Mouse (Mus musculus): ENCODE results near the gene Sh2b2.

DNA sequence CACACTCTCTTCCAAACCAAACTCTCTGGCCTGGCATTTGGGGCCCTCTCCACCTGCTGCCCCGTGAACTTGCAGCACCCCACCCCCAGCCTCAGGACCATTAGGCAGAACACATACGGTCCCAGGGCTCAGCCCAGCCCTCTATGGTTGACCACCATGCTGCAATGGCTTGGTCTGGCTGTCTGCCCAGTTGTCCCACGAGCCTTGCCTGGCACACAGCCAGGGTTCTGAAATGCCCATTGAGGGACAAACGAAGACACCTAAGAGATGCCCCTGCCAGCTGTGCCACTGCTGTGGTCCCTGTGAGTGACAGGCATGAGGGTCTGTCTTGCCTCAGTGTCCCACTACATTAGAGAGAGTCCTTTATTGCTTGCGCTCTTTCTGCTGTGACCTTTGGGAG lies 30.4 kb downstream of the Sh2b2 start:
- TF ChIP-seq USF1 (IDR thresholded peaks at IDR 0.05; ENCODE audit: low read depth) (no peak), POLR2A (IDR thresholded peaks at IDR 0.05; ENCODE audit: insufficient read length, low read depth) (no peak), TCF12 (IDR thresholded peaks at IDR 0.05; ENCODE audit: insufficient read depth, poor library complexity, severe bottlenecking) (no peak), TCF3 (IDR thresholded peaks at IDR 0.05; ENCODE audit: insufficient read length, low read depth) (no peak), MYOD1 (IDR thresholded peaks at IDR 0.05; ENCODE audit: control insufficient read depth in 1 of 3, insufficient read length in 2 of 3, low read depth in 2 of 3) (peak in 1 of 3 experiments; percentile 2), E2F4 (IDR thresholded peaks at IDR 0.05; ENCODE audit: insufficient read depth) (no peak), MYOG (IDR thresholded peaks at IDR 0.05; ENCODE audit: control insufficient read depth in 1 of 3, insufficient read depth in 1 of 3, insufficient read length in 2 of 3, low read depth in 2 of 3) (peak in 1 of 3 experiments; percentile 39), MAX (IDR thresholded peaks at IDR 0.05; ENCODE audit: low read depth) (no peak), CEBPB (IDR thresholded peaks at IDR 0.05; ENCODE audit: insufficient read depth, poor library complexity, severe bottlenecking) (no peak)

All from myocyte (in vitro differentiated cells).